Mouse (Mus musculus): ENCODE measurements around the gene Mpc2.

The Mpc2 gene

DNA sequence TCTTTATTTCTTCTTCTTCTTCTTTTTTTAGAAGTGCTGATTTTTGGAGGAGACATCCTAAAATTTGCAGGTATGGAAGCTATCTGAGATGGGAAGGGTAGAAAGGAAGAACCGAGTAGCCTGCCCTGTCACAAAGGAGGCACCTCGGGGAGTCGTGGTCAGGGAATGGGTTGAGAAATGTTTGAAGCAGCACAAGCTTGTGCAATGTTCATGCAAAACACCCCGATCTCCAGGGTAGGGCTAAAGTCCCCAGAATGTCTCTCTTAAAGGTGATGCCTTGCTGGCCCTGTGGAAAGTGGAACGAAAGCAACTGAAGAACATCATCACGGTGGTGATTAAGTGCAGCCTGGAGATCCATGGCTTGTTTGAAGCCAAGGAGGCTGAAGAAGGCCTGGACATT lies 45.9 kb downstream of the Mpc2 start:
- no peak for DNase-seq

GRCm38 (mm10) chr1:165510161-165510560 lies 49.7 kb downstream of the Mpc2 start:
- DNase-seq: no peak

- no peak for DNase-seq
Measured at GRCm38 (mm10) chr1:165520716-165521115, 60.3 kb downstream of the Mpc2 start.

All from cerebellum, adult 8-10 months (tissue).